Mouse (Mus musculus): ENCODE results near the gene Hjurp. TPM values are rescaled to one million over a fixed set of nuclear protein-coding genes. Genes with fewer than 3 reads are reported as not detected.
A peak's percentile ranks its signal among the peaks of the same experiment; 100 is the strongest.

Gene Hjurp
- polyA plus RNA-seq (2015; fragmentation: Nextera tagmentation; extraction: Ambion mirVana) = 63.6 and 84.0 TPM in 2 replicates

GRCm38 (mm10) chr1:88277098-88277817 is at the start of gene Hjurp, which contains the start of gene Trpm8:
Gene Hjurp, minus strand, starts transcription at chr1:88277633.
Gene Trpm8, plus strand, starts transcription at chr1:88277661.
- Histone ChIP-seq H3K27me3 (replicated peaks) (0 out of 2 replicates have a peak, but pooled peaks cover 4% of the 10 kb centered on the region), H3K4me1 (peaks cover 28% of the 10 kb centered on the region), H3K4me2 (peak within 1 kb of the TSS; percentile 61), H3K9ac (replicated peaks) (peak within 1 kb of the TSS; percentile 61), H3K36me3 (peaks cover 24% of the 10 kb centered on the region), H3K9me3 (replicated peaks) (peaks cover 8% of the 10 kb centered on the region), H3K4me3 (replicated peaks) (peak within 1 kb of the TSS; percentile 46), H3K27ac (replicated peaks) (peak within 1 kb of the TSS; percentile 72)
- WGBS = under 1% methylated on average over 50 of the region's 50 CpGs
- ATAC-seq (ENCODE audit: low FRiP score) = peak; percentile 98

- WGBS = 82% methylated on average over 3 of the region's 3 CpGs
- Histone ChIP-seq H3K9me3 (replicated peaks) (no peaks in the 10 kb centered on the region), H3K36me3 (no peaks in the 10 kb centered on the region), H3K4me1 (no peaks in the 10 kb centered on the region), H3K4me2 (no peak overlapping the region), H3K27me3 (replicated peaks) (no peaks in the 10 kb centered on the region), H3K27ac (replicated peaks) (no peak overlapping the region), H3K9ac (replicated peaks) (no peak overlapping the region), H3K4me3 (replicated peaks) (no peak overlapping the region)
- ATAC-seq (ENCODE audit: low FRiP score) = no peak
These were observed 45.7 kb upstream of the Hjurp start for GRCm38 (mm10) chr1:88323101-88323500.

GRCm38 (mm10) chr1:88322146-88322545 is 44.7 kb upstream of the Hjurp start:
- H3K4me3 ChIP-seq (replicated peaks) = no peak overlapping the region

GRCm38 (mm10) chr1:88320821-88321395 is 43.5 kb upstream of the Hjurp start:
- no peak overlapping the region for H3K27ac ChIP-seq (replicated peaks)
- no peak overlapping the region for H3K9ac ChIP-seq (replicated peaks)
- no peaks in the 10 kb centered on the region for H3K27me3 ChIP-seq (replicated peaks)
- H3K36me3 ChIP-seq = no peaks in the 10 kb centered on the region
- WGBS = 82% methylated on average over 7 of the region's 7 CpGs
- H3K4me2 ChIP-seq = no peak overlapping the region
- H3K9me3 ChIP-seq (replicated peaks) = no peaks in the 10 kb centered on the region
- ATAC-seq (ENCODE audit: low FRiP score) = no peak
- no peak overlapping the region for H3K4me3 ChIP-seq (replicated peaks)
- H3K4me1 ChIP-seq = no peaks in the 10 kb centered on the region

More at GRCm38 (mm10) chr1:88322146-88322545, 44.7 kb upstream of the Hjurp start:
- Histone ChIP-seq H3K27me3 (replicated peaks) (no peaks in the 10 kb centered on the region), H3K9me3 (replicated peaks) (no peaks in the 10 kb centered on the region), H3K4me2 (no peak overlapping the region), H3K9ac (replicated peaks) (no peak overlapping the region), H3K36me3 (no peaks in the 10 kb centered on the region), H3K4me1 (no peaks in the 10 kb centered on the region), H3K27ac (replicated peaks) (no peak overlapping the region)
- no peak for ATAC-seq (ENCODE audit: low FRiP score)

- H3K27ac ChIP-seq (replicated peaks) = no peak overlapping the region
- H3K9me3 ChIP-seq (replicated peaks) = no peaks in the 10 kb centered on the region
- 79% methylated on average over 6 of the region's 6 CpGs for WGBS
- no peaks in the 10 kb centered on the region for H3K4me1 ChIP-seq
- H3K9ac ChIP-seq (replicated peaks) = no peak overlapping the region
- no peak overlapping the region for H3K4me3 ChIP-seq (replicated peaks)
- H3K36me3 ChIP-seq = no peaks in the 10 kb centered on the region
- H3K27me3 ChIP-seq (replicated peaks) = no peaks in the 10 kb centered on the region
- no peak overlapping the region for H3K4me2 ChIP-seq
- no peak for ATAC-seq (ENCODE audit: low FRiP score)
These were observed 41.2 kb upstream of the Hjurp start for GRCm38 (mm10) chr1:88318531-88319060.

- Histone ChIP-seq H3K4me2 (no peak overlapping the region), H3K9ac (replicated peaks) (no peak overlapping the region), H3K27me3 (replicated peaks) (no peaks in the 10 kb centered on the region), H3K4me1 (no peaks in the 10 kb centered on the region), H3K27ac (replicated peaks) (no peak overlapping the region), H3K36me3 (no peaks in the 10 kb centered on the region), H3K9me3 (replicated peaks) (no peaks in the 10 kb centered on the region), H3K4me3 (replicated peaks) (no peak overlapping the region)
- WGBS = 86% methylated on average over 1 of the region's 1 CpGs
- no peak for ATAC-seq (ENCODE audit: low FRiP score)
These were observed 39.8 kb upstream of the Hjurp start for GRCm38 (mm10) chr1:88317279-88317678.

- H3K27me3 ChIP-seq (replicated peaks) = no peaks in the 10 kb centered on the region
- no peak overlapping the region for H3K27ac ChIP-seq (replicated peaks)
- no peak overlapping the region for H3K4me3 ChIP-seq (replicated peaks)
- no peak overlapping the region for H3K9ac ChIP-seq (replicated peaks)
- no peaks in the 10 kb centered on the region for H3K4me1 ChIP-seq
- peaks cover 43% of the 10 kb centered on the region for H3K9me3 ChIP-seq (replicated peaks)
- no peak for ATAC-seq (ENCODE audit: low FRiP score)
- 68% methylated on average over 3 of the region's 3 CpGs for WGBS
- H3K36me3 ChIP-seq = no peaks in the 10 kb centered on the region
- H3K4me2 ChIP-seq = no peak overlapping the region
These were observed 32.9 kb upstream of the Hjurp start for GRCm38 (mm10) chr1:88310349-88310748.

GRCm38 (mm10) chr1:88309905-88310304 is 32.5 kb upstream of the Hjurp start:
- H3K9me3 ChIP-seq (replicated peaks) = peaks cover 47% of the 10 kb centered on the region
- no peak overlapping the region for H3K9ac ChIP-seq (replicated peaks)
- no peaks in the 10 kb centered on the region for H3K27me3 ChIP-seq (replicated peaks)
- H3K4me1 ChIP-seq = no peaks in the 10 kb centered on the region
- no peak overlapping the region for H3K27ac ChIP-seq (replicated peaks)
- 0 out of 2 replicates have a peak, but pooled peaks have one; percentile 14 for ATAC-seq (ENCODE audit: low FRiP score)
- H3K4me3 ChIP-seq (replicated peaks) = no peak overlapping the region
- no peak overlapping the region for H3K4me2 ChIP-seq
- 56% methylated on average over 3 of the region's 3 CpGs for WGBS
- no peaks in the 10 kb centered on the region for H3K36me3 ChIP-seq

GRCm38 (mm10) chr1:88309020-88309419 is 31.6 kb upstream of the Hjurp start:
- H3K9me3 ChIP-seq (replicated peaks) = peaks cover 55% of the 10 kb centered on the region
- 54% methylated on average over 2 of the region's 2 CpGs for WGBS
- no peak overlapping the region for H3K4me3 ChIP-seq (replicated peaks)
- no peak for ATAC-seq (ENCODE audit: low FRiP score)
- no peaks in the 10 kb centered on the region for H3K27me3 ChIP-seq (replicated peaks)
- no peak overlapping the region for H3K9ac ChIP-seq (replicated peaks)
- H3K27ac ChIP-seq (replicated peaks) = no peak overlapping the region
- H3K4me2 ChIP-seq = no peak overlapping the region
- no peaks in the 10 kb centered on the region for H3K36me3 ChIP-seq
- no peaks in the 10 kb centered on the region for H3K4me1 ChIP-seq

- no peak for ATAC-seq (ENCODE audit: low FRiP score)
- no peaks in the 10 kb centered on the region for H3K27me3 ChIP-seq (replicated peaks)
- H3K27ac ChIP-seq (replicated peaks) = no peak overlapping the region
- peaks cover 68% of the 10 kb centered on the region for H3K9me3 ChIP-seq (replicated peaks)
- no peaks in the 10 kb centered on the region for H3K4me1 ChIP-seq
- H3K9ac ChIP-seq (replicated peaks) = no peak overlapping the region
- H3K4me3 ChIP-seq (replicated peaks) = no peak overlapping the region
- no peaks in the 10 kb centered on the region for H3K36me3 ChIP-seq
- whole genome bisulfite sequencing = 69% methylated on average over 12 of the region's 12 CpGs
- H3K4me2 ChIP-seq = no peak overlapping the region
These were observed 29.7 kb upstream of the Hjurp start for GRCm38 (mm10) chr1:88307180-88307579.

GRCm38 (mm10) chr1:88306543-88306942 is 29.1 kb upstream of the Hjurp start:
- Histone ChIP-seq H3K4me3 (replicated peaks) (no peak overlapping the region), H3K4me2 (no peak overlapping the region), H3K27ac (replicated peaks) (no peak overlapping the region), H3K27me3 (replicated peaks) (no peaks in the 10 kb centered on the region), H3K9ac (replicated peaks) (no peak overlapping the region), H3K36me3 (no peaks in the 10 kb centered on the region), H3K4me1 (no peaks in the 10 kb centered on the region), H3K9me3 (replicated peaks) (peaks cover 75% of the 10 kb centered on the region)
- ATAC-seq (ENCODE audit: low FRiP score) = no peak
- 55% methylated on average over 1 of the region's 1 CpGs for whole genome bisulfite sequencing

All from neural tube, embryonic 15.5 days (tissue).